Mouse (Mus musculus) heart, adult 9 months (tissue): Measurements from ENCODE around the gene Tubg2.
A peak's percentile ranks its signal among the peaks of the same experiment; 100 is the strongest.

Experiments
- DNase-seq, 2 experiments: peaks; one replicate each; pipeline ENCODE4 v3.0.0; 2022; ENCODE audit warnings: low spot score in 2 of 2

The Tubg2 gene

DNA sequence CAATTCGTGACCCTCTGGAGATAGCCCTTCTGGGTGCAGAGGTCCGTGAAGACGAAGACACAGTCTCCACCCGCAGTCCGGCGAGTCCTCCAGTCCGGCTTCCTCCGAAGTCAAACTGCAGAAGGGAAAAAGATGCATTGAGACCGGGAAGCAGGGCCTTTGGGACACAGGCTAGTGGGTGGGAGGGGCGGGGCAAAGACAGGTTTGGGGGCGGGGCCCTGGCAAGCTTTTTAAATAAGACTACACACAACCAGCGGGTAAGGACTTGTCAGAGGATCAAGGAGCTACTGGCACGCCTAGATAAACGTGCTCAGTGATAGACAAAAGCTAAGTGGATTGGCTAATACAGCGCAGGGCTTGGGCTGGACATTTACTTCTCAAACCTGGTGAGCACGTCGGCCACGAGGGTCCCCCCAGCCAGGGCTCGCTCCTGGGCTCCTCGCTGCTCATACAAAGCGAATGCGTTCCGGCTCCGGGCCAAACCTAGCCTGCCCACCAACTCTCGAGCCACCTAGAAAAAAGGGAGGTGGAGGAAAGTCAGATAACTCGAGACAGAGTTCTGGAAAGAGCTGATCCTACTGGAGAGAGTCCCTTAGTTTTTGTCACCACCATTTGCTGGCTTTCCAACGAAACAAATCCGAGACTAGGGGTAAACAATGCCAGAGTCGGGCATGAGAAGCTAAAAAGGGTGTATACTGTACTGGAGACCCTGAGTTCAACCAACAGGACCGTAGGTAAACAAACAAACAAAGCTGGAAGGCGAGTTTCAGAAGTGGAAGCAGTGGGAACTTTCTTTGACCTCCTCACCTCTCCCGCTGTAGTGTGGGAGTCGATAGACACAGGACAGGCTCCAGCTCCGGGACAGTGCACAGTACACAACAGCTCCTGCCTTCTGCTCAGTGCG lies 9.2 kb downstream of the Tubg2 start:
- no peak for DNase-seq

DNA sequence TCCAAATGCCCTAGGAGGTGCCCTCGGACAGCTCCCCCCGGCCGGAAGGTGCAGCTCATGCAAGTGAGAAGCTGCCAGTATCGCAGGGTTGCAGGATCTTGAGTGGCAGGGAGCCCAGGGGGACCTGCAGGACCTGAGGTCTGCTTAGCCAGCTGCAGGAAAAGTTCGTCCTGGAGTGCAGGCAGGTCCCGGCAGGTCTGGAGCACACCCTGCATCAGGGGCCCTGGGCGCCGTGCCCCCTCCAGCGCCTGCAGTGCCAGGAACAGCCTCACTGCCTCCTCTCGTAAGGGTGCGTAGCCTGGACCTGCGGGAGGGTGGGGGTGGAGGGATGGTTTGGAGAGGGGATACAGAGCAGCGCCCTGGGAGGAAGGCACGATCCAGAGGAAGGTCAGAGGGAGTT lies 10.7 kb downstream of the Tubg2 start:
- DNase-seq: no peak

- DNase-seq: no peak
Observed at GRCm38 (mm10) chr11:101167211-101167962, 11.7 kb downstream of the Tubg2 start.

DNA sequence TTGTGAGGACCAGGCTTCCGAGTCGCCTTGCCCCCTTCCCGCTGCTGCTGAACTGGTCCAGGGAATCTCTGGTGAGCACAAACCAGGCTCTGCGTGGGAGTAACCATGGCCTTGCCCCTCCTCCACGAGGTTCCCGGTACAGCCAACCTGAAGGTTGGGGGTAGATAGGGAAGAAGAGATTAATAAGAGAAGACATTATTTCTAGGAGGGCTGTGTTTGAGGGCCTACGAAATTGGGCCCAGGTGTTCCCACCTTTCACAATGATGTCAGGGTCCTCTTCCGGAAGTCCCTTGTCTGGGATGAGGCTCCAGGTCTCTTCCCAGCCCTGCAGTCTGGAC lies 12.2 kb downstream of the Tubg2 start:
- no peak for DNase-seq

GRCm38 (mm10) chr11:101168301-101168980 lies 12.7 kb downstream of the Tubg2 start:
- DNase-seq: peak; percentile 73 to 74

- no peak for DNase-seq
Observed at GRCm38 (mm10) chr11:101169301-101170107, 13.8 kb downstream of the Tubg2 start.

DNA sequence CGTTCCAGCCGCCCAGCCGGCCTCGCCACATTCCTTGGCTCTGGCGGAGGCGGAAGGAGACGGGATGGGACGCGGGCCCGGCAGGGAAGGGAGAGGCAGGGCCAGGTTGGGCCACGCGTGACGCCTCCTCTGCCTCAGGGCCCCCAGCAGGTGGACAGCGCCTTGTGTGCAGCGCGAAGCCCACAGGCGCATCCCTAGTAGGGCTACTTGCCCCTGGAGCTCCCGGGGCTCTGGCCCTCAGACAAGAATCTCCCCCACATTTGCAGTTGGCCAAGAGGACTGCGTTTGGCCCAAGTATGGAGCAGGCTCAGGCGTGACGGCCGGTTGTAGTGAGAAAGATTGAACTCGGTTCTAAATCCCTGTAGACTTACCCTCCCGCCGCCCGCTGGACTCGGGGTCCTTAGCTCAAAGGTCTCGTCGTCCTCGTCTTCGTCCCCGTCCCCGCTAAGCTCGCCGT lies 14.7 kb downstream of the Tubg2 start, which contains the start of gene Cntnap1:
Cntnap1 (plus strand) TSS at position 170 of the 457 bp plus-strand sequence.
- peak; percentile 71 to 72 for DNase-seq

DNA sequence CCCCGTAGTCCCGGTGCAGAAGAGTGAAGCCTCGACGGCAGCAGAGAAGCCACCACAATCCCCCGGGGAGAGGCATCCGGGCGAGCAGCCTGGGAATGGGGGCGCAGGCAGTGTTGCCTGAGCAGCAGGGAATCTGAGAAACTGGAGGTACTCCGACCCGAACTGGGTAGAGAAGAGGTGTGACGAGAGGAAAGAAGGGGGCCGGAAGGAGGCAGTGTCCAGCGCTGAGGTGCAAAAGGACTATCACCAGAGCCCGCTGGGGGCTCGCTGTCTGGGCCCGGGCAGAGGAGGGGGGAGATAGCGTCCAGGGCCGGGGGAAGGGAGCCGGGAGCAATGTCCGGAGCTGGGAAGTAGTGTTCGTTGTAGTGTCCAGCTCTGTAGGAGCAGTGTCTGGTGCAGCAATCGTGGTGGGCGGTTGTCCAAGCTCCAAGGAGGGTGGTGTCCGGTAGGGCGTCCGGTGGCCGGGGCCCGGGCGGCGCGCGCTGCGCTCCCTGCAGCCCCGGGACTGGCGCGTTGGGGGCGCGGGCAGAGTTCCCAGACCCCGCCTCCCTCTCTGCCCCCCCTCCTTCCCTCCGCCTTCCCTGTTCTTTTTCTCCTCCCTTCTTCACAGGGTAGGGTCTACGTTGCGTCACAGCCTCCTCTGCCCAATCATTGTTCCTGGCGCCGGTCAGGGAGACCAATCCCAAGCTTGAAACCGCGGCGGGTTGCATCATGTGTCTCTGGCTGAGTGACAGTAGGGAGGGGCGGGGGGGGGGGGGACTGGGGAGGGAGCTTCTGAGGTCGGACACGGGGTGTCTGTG lies 15.3 kb downstream of the Tubg2 start, which contains the start of gene Plekhh3:
Plekhh3 (minus strand) TSS at position 541 of the 800 bp plus-strand sequence.
- DNase-seq: peak; percentile 96

DNA sequence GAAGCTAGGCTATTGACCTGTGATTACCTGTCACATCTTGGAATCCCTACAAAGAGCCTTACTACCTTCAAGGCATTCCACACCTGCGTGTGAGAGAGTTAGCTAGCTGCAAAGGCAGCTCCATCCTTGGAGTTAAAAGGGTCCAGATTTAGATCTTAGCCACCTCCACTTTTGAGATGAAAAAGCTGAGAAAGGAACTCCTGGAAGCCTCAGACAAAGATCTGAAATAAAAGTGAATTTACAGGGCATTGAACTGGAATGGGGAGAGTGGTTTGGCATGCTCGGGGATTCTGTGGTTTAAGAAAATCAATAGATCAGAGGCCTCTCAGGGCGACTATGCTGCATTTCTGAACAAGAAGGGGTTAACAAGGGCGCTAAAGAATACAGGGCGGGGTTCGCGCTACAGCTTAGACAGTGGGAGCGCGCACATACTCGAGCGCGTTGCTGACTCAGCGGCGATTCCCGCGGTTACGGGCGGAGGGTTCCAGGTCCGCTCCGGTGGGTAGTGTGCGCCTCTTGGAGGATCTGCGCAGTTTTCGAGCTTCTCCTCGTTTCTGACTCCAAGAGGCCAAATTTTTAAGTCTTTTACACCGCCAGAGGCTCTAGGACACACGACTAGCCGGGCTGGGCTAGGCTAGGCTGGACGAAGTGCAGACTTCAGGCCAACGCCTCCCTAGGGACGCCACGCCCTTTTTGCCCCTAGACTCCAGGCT lies 16.2 kb downstream of the Tubg2 start:
- DNase-seq: peak; percentile 73 to 81

DNA sequence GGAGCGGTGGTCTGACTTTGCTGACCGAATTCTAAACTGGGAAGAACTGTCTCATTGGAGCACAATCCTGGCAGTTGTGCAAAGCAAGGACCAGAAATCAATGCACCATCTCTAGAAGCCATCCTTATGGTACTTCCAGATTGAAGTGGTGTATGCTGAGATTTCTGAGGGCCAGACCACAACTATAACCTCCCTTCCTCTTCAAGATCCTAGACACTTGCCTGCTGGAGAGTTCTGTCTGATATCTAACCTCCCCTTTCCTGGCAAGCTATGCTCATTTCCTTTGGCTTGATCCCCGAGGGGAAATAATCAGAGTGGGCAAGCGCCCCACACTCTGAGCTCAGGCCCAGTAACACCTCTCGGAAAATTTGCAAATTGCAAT lies 16.7 kb downstream of the Tubg2 start:
- no peak for DNase-seq

DNA sequence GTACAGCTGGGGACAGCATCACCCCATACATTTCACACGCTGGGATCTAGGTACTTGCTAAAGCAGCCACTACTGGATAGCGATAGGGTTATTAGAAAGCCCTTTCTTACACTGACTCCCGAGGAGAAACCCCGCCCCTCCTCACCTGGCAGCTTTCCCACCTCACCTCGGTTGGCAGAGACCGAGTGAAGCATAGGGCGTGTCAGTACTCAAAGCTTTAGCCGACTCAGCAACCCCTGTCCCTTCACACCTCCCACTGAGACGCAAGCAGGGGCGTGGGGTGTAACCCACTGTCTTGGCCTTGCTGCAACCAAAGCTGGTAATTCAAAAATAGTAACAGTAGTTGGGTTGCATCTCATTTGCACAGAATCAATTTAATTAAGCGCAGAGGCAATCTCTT lies 17.4 kb downstream of the Tubg2 start:
- peak; percentile 60 to 68 for DNase-seq

DNA sequence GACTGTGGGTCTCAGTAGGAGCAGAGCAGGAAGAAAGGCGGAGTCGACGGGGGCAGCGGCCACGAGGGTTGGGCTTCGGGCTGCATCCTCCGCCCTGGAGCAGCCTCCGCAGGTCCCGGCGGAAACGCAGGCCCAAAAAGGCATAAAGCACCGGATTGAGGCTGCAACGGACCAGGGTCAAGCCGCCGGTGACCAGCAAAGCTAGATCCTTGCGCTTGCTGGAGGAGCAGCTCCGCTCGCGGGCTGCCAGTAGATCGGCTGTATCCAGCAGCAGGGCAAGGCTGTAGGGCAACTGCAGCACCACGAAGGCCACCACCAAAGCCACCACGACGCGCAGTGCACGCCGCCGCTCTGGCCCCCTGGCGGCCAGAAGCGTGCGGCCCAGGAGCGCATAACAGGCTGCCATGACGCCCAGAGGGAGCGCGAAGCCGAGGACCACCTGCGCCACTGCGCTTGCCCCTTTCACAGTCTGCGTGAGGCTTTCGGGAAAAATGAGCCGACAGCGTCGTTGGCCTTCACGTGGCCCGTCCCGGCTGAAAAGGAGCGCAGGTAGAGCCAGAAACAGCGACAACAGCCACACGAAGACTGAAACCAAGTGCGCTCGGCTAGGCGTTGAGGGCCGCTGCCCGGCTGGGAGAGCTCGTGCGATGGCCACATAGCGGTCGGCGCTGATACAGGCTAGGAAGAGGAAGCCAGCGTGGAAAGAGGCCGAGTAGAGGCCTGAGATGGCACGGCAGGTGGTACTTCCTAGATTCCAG lies 18.1 kb downstream of the Tubg2 start:
- peak; percentile 89 to 92 for DNase-seq

DNA sequence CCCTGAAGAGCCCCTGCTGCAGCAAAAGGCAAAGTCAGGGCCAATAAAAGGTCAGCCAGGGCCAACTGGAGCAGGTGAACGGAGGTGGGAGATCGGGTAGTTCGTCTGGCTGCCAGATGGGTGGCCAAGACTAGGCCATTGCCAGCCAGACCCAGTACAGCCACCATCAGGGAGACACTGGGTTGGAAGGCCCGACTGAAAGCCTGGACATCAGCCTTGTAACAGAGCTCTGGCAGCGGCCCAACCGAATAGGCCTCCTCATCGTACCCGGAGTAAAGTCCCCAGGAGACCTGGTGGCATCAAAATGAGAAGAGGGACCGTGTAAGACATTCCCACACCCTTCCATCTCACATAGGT lies 18.7 kb downstream of the Tubg2 start:
- DNase-seq: no peak

DNA sequence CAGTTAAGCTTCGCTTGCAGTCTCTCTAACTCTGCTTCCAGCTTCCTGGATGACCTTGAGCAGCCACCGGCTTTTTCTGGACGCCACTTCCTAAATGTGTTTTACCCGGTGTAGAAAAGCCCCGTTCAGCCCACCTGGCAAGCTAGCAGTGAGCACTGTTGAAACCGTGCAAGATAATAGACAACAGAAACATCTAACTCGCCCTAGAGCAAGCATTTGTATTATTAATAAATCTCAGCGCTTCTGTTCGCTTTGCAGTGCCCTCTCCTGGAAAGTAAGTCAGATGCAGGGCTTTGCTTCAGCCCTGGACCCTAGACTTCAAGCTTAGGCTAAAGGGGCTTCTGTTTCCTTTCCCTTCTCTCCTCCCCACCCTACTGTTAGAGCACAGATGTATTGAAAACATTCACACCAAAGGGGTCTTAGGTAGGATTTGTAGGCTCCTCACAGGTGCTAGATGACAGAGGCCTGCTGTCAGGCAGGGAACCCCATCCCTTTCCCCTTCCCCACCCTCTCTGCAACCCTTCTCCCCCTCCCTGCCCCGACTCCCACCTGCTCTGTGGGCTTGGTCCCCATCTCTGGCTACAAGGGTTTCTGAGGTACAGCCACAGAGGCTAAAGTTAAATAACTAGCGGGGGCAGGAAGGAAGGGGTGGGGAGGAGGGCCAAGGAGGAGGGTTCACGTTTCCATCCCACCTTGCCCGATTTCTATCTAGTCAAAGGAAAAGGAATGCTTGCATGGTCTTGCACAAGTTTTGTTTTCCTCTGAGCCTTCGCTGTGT lies 19.3 kb downstream of the Tubg2 start, which contains the start of gene Ccr10:
Ccr10 (minus strand) TSS at position 593 of the 778 bp plus-strand sequence.
- DNase-seq: no peak

- DNase-seq: no peak
Observed at GRCm38 (mm10) chr11:101175636-101176116, 20.0 kb downstream of the Tubg2 start.

GRCm38 (mm10) chr11:101176117-101176691 lies 20.5 kb downstream of the Tubg2 start:
- no peak for DNase-seq

DNA sequence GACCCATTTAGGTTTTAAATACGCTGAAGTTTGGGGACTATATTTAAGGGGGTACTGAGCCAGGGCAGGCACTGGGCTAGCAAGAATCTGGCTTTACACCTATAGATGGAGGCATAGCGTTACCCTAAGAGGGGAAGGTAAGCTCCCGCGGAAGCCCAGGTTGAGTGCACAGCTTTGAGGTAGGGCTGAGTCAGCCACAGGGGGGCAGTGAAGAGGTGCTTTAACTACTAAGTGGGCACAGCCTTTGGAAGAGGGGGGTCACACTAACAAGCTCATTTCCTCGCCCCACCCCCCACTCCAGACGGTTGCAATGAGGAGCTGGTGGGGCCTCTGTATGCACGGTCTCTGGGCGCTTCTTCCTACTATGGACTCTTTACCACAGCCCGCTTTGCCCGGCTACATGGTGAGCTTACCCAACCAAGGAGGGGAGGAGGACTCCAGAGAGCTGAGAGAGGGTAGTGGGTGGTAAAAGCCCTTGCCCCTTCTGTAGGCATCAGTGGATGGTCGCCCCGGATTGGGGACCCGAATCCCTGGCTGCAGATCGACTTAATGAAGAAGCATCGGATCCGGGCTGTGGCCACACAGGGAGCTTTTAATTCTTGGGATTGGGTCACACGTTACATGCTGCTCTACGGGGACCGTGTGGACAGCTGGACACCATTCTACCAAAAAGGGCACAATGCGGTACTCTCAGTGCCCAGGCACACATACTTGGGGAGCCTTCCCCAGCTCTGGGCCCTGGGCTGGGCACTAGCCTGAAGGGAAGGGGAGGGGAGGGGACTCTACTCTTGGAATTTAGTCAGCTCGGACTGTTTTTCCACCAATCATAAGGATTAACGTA lies 21.4 kb downstream of the Tubg2 start:
- no peak for DNase-seq
